Comparison of ENCODE assay signal across 9 mouse cellular contexts in the genomic region with DNA sequence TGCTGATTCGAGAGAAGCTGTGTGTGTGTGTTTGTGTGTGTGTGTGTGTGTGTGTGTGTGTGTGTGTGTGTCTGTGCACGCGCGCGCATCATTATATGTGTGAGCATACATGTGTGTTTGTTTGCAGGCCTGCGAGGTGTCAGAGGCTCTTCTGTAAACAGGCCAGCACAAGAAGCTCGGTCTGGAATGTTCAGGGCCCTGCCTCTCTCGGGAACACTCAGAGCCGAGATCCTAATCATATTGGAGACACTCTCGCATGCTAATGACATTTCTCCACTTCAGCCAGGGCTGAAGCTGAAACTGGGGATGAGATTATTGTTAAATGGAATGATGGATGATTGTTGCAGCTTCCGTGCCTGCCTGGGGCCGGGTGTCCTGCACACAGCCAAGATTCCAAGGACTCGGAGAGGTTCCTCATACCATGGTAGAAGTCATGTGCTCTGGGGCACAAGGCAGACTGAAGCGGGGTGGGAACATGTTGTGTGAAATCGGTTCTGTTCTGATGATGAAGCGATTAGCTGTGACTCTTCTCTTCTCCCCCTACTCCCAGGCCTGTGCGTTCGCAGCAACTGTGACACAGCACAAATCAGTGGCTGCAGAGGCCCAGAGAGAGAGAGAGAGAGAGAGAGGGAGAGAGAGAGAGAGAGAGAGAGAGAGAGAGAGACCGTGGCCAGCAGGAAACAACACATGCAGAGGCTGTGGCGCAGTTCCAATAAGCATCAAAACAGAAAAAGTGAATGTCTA.
DNase-seq lines count a peak whose midpoint lies in the region; ATAC-seq lines count a peak whose summit lies in the region.
"Had no signal": no experiment of that assay in that cellular context is flagged by ENCODE, and none has a peak within 500 bp of the region (broad histone marks: within the 10 kb centered on the region; RNA-seq: fewer than 3 reads in every experiment).

No protein-coding gene starts in this region.

- no peaks in the 10 kb centered on the region for H3K9me3 ChIP-seq in kidney, embryonic 14.5 days (ENCODE audit: control insufficient read depth, low read length)
- H3K9me3 ChIP-seq in forebrain, embryonic 14.5 days (replicated peaks; ENCODE audit: control insufficient read depth, low read length), result no peaks in the 10 kb centered on the region
- no peaks in the 10 kb centered on the region for H3K9me3 ChIP-seq in midbrain, embryonic 13.5 days
- H3K9me3 ChIP-seq: embryonic facial prominence, embryonic 15.5 days had no signal

- H3K9ac ChIP-seq in kidney, embryonic 14.5 days (ENCODE audit: low read depth, low read length), result no peak overlapping the region
- H3K9ac ChIP-seq in forebrain, embryonic 14.5 days (ENCODE audit: low read length), result no peak overlapping the region
- H3K9ac ChIP-seq in midbrain, embryonic 13.5 days (replicated peaks), result no peak overlapping the region
- H3K9ac ChIP-seq: embryonic facial prominence, embryonic 15.5 days had no signal

- H3K27me3 ChIP-seq in kidney, embryonic 14.5 days (ENCODE audit: control insufficient read depth, insufficient read depth, low read length), result no peaks in the 10 kb centered on the region
- H3K27me3 ChIP-seq in forebrain, embryonic 14.5 days (replicated peaks; ENCODE audit: control insufficient read depth, insufficient read depth, low read length), result no peaks in the 10 kb centered on the region
- no peaks in the 10 kb centered on the region for H3K27me3 ChIP-seq in midbrain, embryonic 13.5 days
- H3K27me3 ChIP-seq: embryonic facial prominence, embryonic 15.5 days had no signal

- no peaks in the 10 kb centered on the region for H3K4me1 ChIP-seq in kidney, embryonic 14.5 days (ENCODE audit: control insufficient read depth, insufficient read depth, low read length)
- no peaks in the 10 kb centered on the region for H3K4me1 ChIP-seq in forebrain, embryonic 14.5 days (ENCODE audit: control insufficient read depth, insufficient read depth, low read length)
- peaks cover 14% of the 10 kb centered on the region for H3K4me1 ChIP-seq in midbrain, embryonic 13.5 days (replicated peaks)

- peak; percentile 57; the same call in 1 of the 2 replicates for ATAC-seq in kidney, embryonic 14.5 days (ENCODE audit: low FRiP score, low TSS enrichment)
- ATAC-seq in forebrain, embryonic 14.5 days, result peak; percentile 59
- ATAC-seq in midbrain, embryonic 13.5 days, result peak; percentile 68
- no peak for ATAC-seq in erythroblast, adult 5-6 weeks (replicated peaks; ENCODE audit: low FRiP score, poor library complexity, severe bottlenecking)
- no peak for ATAC-seq in erythroid progenitor cell, adult 5-6 weeks (replicated peaks; ENCODE audit: low FRiP score, poor library complexity, severe bottlenecking)

- no peak overlapping the region for H3K27ac ChIP-seq in kidney, embryonic 14.5 days (ENCODE audit: low read depth, low read length)
- H3K27ac ChIP-seq in forebrain, embryonic 14.5 days (ENCODE audit: low read depth, low read length), result no peak overlapping the region
- H3K27ac ChIP-seq in midbrain, embryonic 13.5 days, result peak overlapping the region; percentile 64
- H3K27ac ChIP-seq: embryonic facial prominence, embryonic 15.5 days had no signal

- no peaks in the 10 kb centered on the region for H3K36me3 ChIP-seq in kidney, embryonic 14.5 days (ENCODE audit: control insufficient read depth, insufficient read depth, low read length)
- H3K36me3 ChIP-seq in forebrain, embryonic 14.5 days (ENCODE audit: control insufficient read depth, insufficient read depth, low read length), result no peaks in the 10 kb centered on the region
- no peaks in the 10 kb centered on the region for H3K36me3 ChIP-seq in midbrain, embryonic 13.5 days
- H3K36me3 ChIP-seq: embryonic facial prominence, embryonic 15.5 days had no signal

- no peak overlapping the region for H3K4me3 ChIP-seq in kidney, embryonic 14.5 days (ENCODE audit: low read length)
- H3K4me3 ChIP-seq in forebrain, embryonic 14.5 days (ENCODE audit: low read depth, low read length), result no peak overlapping the region
- no peak overlapping the region for H3K4me3 ChIP-seq in midbrain, embryonic 13.5 days (replicated peaks)
- H3K4me3 ChIP-seq: embryonic facial prominence, embryonic 15.5 days had no signal

- 74% methylated on average over 20 of the region's 20 CpGs for WGBS in kidney, embryonic 14.5 days
- WGBS in forebrain, embryonic 14.5 days, result 71% methylated on average over 20 of the region's 20 CpGs
- 63% methylated on average over 20 of the region's 20 CpGs for WGBS in midbrain, embryonic 13.5 days

- intact Hi-C loops in heart, postnatal 10 days (cut with DNase I), result no loop called here

- H3K4me2 ChIP-seq in kidney, embryonic 14.5 days (replicated peaks; ENCODE audit: low read depth, low read length), result no peak overlapping the region
- H3K4me2 ChIP-seq in forebrain, embryonic 14.5 days (ENCODE audit: low read length), result no peak overlapping the region
- H3K4me2 ChIP-seq in midbrain, embryonic 13.5 days (replicated peaks), result no peak overlapping the region
- H3K4me2 ChIP-seq: embryonic facial prominence, embryonic 15.5 days had no signal

- DNase-seq in kidney, adult 11 months, result no peak
- DNase-seq in forebrain, embryonic 14.5 days (ENCODE audit: low spot score), result peak; percentile 35
- DNase-seq in heart, postnatal 10 days, result peak; percentile 44 to 54
- DNase-seq in cerebellum, adult 11 months, result no peak

Comparison
In these comparisons a context has a peak if more than half of its experiments do, and no peak if none do; other contexts are left out.
1. ATAC-seq: peak in kidney, embryonic 14.5 days (single experiment), forebrain, embryonic 14.5 days (single experiment) and midbrain, embryonic 13.5 days (single experiment); none in erythroblast, adult 5-6 weeks (single experiment) and erythroid progenitor cell, adult 5-6 weeks (single experiment).
2. DNase-seq: peak in forebrain, embryonic 14.5 days (single experiment) and heart, postnatal 10 days (2 of 2); none in kidney, adult 11 months (single experiment) and cerebellum, adult 11 months (single experiment).